Mouse (Mus musculus) thymus, adult 2 months (tissue): ENCODE results near the gene Reck.

Source experiments
- CTCF ChIP-seq: fragments of 200-500 bp; IDR thresholded peaks from 2 replicates; pipeline ENCODE4 v1.5.1; 2012; ENCODE audit warnings: mild to moderate bottlenecking, control low read depth, low read length, moderate library complexity, borderline replicate concordance; ENCODE audit not compliant: control insufficient read depth, poor library complexity, insufficient read depth; ENCODE audit errors: extremely low read depth
- POLR2A ChIP-seq: fragments of 200-500 bp; IDR thresholded peaks from 2 replicates; pipeline ENCODE4 v1.6.1; 2012; ENCODE audit warnings: mild to moderate bottlenecking, low read length, control low read depth, moderate library complexity; ENCODE audit not compliant: control insufficient read depth, poor library complexity, insufficient read depth; ENCODE audit errors: extremely low read depth

DNA sequence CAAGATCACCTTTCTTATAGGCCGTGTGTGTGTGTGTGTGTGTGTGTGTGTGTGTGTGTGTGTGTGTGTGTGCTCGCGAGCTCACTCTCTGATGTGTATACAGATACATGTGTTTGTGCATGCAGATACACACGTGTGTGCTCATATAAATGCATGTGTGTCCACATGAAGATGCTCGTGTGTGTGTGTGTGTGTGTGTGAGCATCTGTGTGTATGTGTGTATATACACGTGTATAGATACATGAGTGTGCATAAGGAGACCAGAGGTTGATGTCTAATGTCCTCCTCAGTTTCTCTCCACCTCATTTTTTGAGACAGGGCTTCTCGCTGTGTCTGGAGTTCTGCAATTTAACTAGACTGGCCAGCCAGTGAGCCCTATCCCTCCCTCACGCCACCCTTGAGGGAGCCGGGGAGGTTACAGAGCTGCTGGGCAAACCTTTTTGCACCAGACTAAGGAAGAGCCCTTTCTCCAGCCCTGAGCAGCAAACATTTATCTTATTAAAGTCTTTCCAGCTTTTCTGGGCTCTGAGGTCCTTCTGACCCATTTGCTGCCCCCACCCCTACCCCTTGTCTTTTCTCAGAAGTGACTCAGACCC is 96.3 kb downstream of the Reck start:
- TF ChIP-seq CTCF (no peak), POLR2A (no peak)
